Mouse (Mus musculus) ES-E14 (cell line): Measurements from ENCODE around the gene Skida1. TPM values are rescaled to one million over a fixed set of nuclear protein-coding genes. Genes with fewer than 3 reads are reported as not detected.

Source experiments
- DNase-seq: peaks from one replicate; pipeline ENCODE4 v3.0.0-alpha.2; 2013; ENCODE audit warnings: low read depth, low spot score
- H3K27ac ChIP-seq: 2 replicates; pipeline ENCODE4 v1.5.1; 2012; ENCODE audit warnings: low read depth, mild to moderate bottlenecking, low read length, moderate library complexity, mixed read lengths; ENCODE audit not compliant: poor library complexity, insufficient read depth, severe bottlenecking
- H3K36me3 ChIP-seq: 2 replicates; pipeline ENCODE4 v1.6.1; 2012; ENCODE audit warnings: mild to moderate bottlenecking, low read length, moderate library complexity, mixed read lengths; ENCODE audit not compliant: control insufficient read depth, poor library complexity, insufficient read depth, severe bottlenecking
- H3K4me1 ChIP-seq, 2 experiments: fragments of 150-350 bp in 1 of 2; sonication (generic) in 1 of 2; 2 replicates each; pipeline ENCODE4 v1.6.1; 2012; ENCODE audit warnings: low read length in 2 of 2, mild to moderate bottlenecking in 1 of 2, mixed read lengths in 1 of 2; ENCODE audit not compliant: control insufficient read depth in 2 of 2, insufficient read depth in 2 of 2, poor library complexity in 1 of 2
- H3K4me3 ChIP-seq, 2 experiments: fragments of 150-350 bp in 1 of 2; sonication (generic) in 1 of 2; 2 replicates each; pipeline ENCODE4 v1.5.1; 2012; ENCODE audit warnings: low read length in 2 of 2, low read depth in 1 of 2, mild to moderate bottlenecking in 1 of 2, mixed read lengths in 1 of 2; ENCODE audit not compliant: insufficient read depth in 1 of 2, poor library complexity in 1 of 2, severe bottlenecking in 1 of 2
- H3K9ac ChIP-seq: 2 replicates; pipeline ENCODE4 v1.6.1; 2012; ENCODE audit warnings: low read depth, mild to moderate bottlenecking, low read length, mixed read lengths; ENCODE audit not compliant: poor library complexity, insufficient read depth, severe bottlenecking
- H3K9me3 ChIP-seq: fragments of 150-350 bp; sonication (generic); 2 replicates; pipeline ENCODE4 v1.6.1; 2012; ENCODE audit warnings: low read depth, mild to moderate bottlenecking, low read length; ENCODE audit not compliant: control insufficient read depth, insufficient read depth
- CHD2 ChIP-seq: IDR thresholded peaks from 2 replicates; pipeline ENCODE4 v1.6.1; 2014; ENCODE audit warnings: mild to moderate bottlenecking, low read depth, low read length, inconsistent platforms
- HCFC1 ChIP-seq: IDR thresholded peaks from 2 replicates; pipeline ENCODE4 v1.6.1; 2012; ENCODE audit warnings: low read length, inconsistent platforms, borderline replicate concordance; ENCODE audit not compliant: insufficient read depth
- MAFK ChIP-seq: IDR thresholded peaks from 2 replicates; pipeline ENCODE4 v1.6.1; 2014; ENCODE audit warnings: mild to moderate bottlenecking, low read depth, low read length, inconsistent platforms; ENCODE audit not compliant: insufficient read depth
- ZC3H11A ChIP-seq: IDR thresholded peaks from 2 replicates; pipeline ENCODE4 v1.6.1; 2012; ENCODE audit warnings: low read depth, mild to moderate bottlenecking, inconsistent platforms, low read length, borderline replicate concordance
- ZNF384 ChIP-seq: IDR thresholded peaks from 2 replicates; pipeline ENCODE4 v1.6.1; 2012; ENCODE audit warnings: low read depth, low read length, inconsistent platforms
- in situ Hi-C, 2 experiments: fragments of 600-800 bp; cut with MboI; formaldehyde crosslinking; loops; one replicate each; pipeline ENCODE4 v1.15.1; 2025; ENCODE audit warnings: low sequenced_read_pairs in 2 of 2, inconsistent platforms in 1 of 2; ENCODE audit not compliant: unreplicated experiment in 2 of 2
- total RNA-seq: library from RNA; depleted of rRNA; stranded (reverse); fragments of 300-350 nt; gene quantifications from 2 replicates; pipeline ENCODE4 v1.2.3, GENCODE M21; 2012

The Skida1 gene
- total RNA-seq, 1 experiment, result 2.6 TPM

DNA sequence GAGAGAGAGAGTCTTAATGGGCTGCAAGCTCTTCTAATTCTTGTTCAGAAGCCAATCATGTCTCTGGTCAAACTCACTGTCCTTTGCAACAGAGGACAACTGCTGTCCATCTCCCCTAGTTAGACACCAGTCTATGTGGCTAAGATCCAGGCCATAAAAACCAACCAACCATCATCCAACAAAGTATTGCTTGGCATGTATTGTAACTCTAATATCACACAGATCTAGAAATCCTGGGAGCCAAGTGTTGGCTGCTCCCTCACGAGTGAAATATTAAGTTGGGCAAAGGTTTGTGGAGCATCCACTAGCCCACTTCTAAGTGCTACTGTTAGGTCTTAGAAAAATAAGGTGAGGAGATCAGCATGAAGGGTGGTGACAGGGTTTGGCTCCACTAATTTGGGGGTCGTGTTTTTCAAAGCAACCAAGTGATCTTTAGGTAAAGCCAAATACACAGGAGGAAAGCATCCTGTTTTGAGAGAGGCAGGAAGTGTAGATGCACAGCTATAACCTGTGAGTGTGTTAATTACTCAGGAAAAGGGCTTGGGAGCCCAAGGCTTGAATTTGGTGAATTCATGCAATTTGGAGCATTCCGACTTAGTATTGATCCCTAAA, 10.6 kb downstream of the Skida1 start:
- DNase-seq, result no peak
- Histone ChIP-seq H3K36me3 (no peaks in the 10 kb centered on the region), H3K9ac (no peak overlapping the region), H3K4me3 (no peak overlapping the region), H3K9me3 (no peaks in the 10 kb centered on the region), H3K27ac (no peak overlapping the region), H3K4me1 (no peaks in the 10 kb centered on the region)
- TF ChIP-seq CHD2 (no peak), MAFK (no peak), HCFC1 (no peak), ZNF384 (no peak), ZC3H11A (no peak)
- in situ Hi-C loops, result loop anchor here (5.0 to 25.0 kb wide), 2 partner anchors 639 to 1399 kb away; partner anchors contain the start of genes Bmi1 (in 1 of the 2) and Ptf1a (in 1 of the 2)

GRCm38 (mm10) chr2:18037491-18037890, 11.4 kb downstream of the Skida1 start, which contains the start of gene A930004D18Rik:
TSS of gene A930004D18Rik (minus strand) at chr2:18037737.
- Histone ChIP-seq H3K27ac (no peak within 1 kb of the TSS), H3K9ac (no peak within 1 kb of the TSS), H3K36me3 (no peaks in the 10 kb centered on the region), H3K9me3 (no peaks in the 10 kb centered on the region), H3K4me1 (peaks cover 0 to 6% of the 10 kb centered on the region in 2 experiments; a peak in 2 of 4 replicates), H3K4me3 (no peak within 1 kb of the TSS)
- TF ChIP-seq ZC3H11A (no peak), HCFC1 (no peak), CHD2 (no peak), MAFK (no peak), ZNF384 (no peak)
- DNase-seq, result no peak
- in situ Hi-C loops, result loop anchor here (5.0 to 25.0 kb wide), 2 partner anchors 640 to 1400 kb away; partner anchors contain the start of genes Bmi1 (in 1 of the 2) and Ptf1a (in 1 of the 2)

GRCm38 (mm10) chr2:18034371-18035250, 14.2 kb downstream of the Skida1 start:
- no peak overlapping the region for H3K27ac ChIP-seq
- in situ Hi-C loops, result loop anchor here (5.0 to 25.0 kb wide), 2 partner anchors 643 to 1403 kb away; partner anchors contain the start of genes Bmi1 (in 1 of the 2) and Ptf1a (in 1 of the 2)
- TF ChIP-seq ZC3H11A (no peak), HCFC1 (no peak), ZNF384 (no peak), CHD2 (no peak), MAFK (no peak)
- no peak for DNase-seq
- no peak overlapping the region for H3K9ac ChIP-seq
- H3K4me1 ChIP-seq, result peaks cover 0 to 7% of the 10 kb centered on the region in 2 experiments; a peak in 2 of 4 replicates
- no peaks in the 10 kb centered on the region for H3K9me3 ChIP-seq
- no peaks in the 10 kb centered on the region for H3K36me3 ChIP-seq
- no peak overlapping the region for H3K4me3 ChIP-seq

- Histone ChIP-seq H3K4me1 (peaks cover 0 to 7% of the 10 kb centered on the region in 2 experiments; a peak in 2 of 4 replicates), H3K4me3 (no peak overlapping the region), H3K27ac (no peak overlapping the region), H3K9me3 (no peaks in the 10 kb centered on the region), H3K36me3 (no peaks in the 10 kb centered on the region), H3K9ac (no peak overlapping the region)
- in situ Hi-C loops, result loop anchor here in 1 of 2 experiments (25.0 kb wide), 1 partner anchor 1404 kb away; the partner anchor contains the start of gene Ptf1a
- no peak for TF ChIP-seq ZC3H11A
- no peak for TF ChIP-seq ZNF384
- TF ChIP-seq MAFK, result no peak
- no peak for TF ChIP-seq HCFC1
- DNase-seq, result no peak
Measured at GRCm38 (mm10) chr2:18033166-18034108, 15.4 kb downstream of the Skida1 start.
